In the genomic region with DNA sequence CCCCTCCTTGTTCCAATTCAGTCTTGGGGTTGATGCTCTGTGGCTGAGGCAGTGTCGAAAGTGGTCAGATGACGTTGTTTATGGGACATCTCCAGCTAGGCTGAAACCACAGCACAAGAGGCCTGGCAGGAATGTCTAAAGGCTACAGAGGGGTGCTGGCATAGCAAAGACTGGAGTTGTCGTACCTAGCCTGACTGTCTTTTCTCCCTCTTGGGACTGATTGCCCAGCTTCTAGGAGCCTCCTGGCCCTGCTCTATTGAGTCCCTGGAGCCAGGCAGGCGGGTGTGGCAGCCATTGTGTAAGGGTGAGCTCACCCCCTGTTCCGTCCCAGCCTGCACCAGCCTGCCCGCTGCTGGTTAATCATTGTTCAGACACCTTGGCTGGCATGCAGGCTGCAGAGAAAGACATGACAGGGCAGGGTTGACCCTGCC, we compare ENCODE assay signal across 7 mouse cellular contexts. TPM values are rescaled to one million over a fixed set of nuclear protein-coding genes. Genes with fewer than 3 reads are reported as not detected.
DNase-seq lines count a peak whose midpoint lies in the region; ATAC-seq and TF ChIP-seq lines count a peak whose summit lies in the region.

No protein-coding gene starts in this region.

- WGBS in kidney, embryonic 14.5 days = 53% methylated on average over 6 of the region's 6 CpGs
- 30% methylated on average over 6 of the region's 6 CpGs for WGBS in lung, postnatal 0 days
- WGBS in hindbrain, embryonic 12.5 days = 62% methylated on average over 6 of the region's 6 CpGs

- peak overlapping the region; percentile 47; the same call in 1 of the 2 replicates for H3K27ac ChIP-seq in kidney, embryonic 14.5 days (ENCODE audit: low read depth, low read length)
- H3K27ac ChIP-seq in lung, postnatal 0 days (ENCODE audit: low read length) = peak overlapping the region; percentile 94
- no peak overlapping the region for H3K27ac ChIP-seq in hindbrain, embryonic 12.5 days

- no peak overlapping the region for H3K9ac ChIP-seq in kidney, embryonic 14.5 days (ENCODE audit: low read depth, low read length)
- no peak overlapping the region for H3K9ac ChIP-seq in lung, postnatal 0 days (replicated peaks; ENCODE audit: low read depth)
- H3K9ac ChIP-seq in hindbrain, embryonic 12.5 days = no peak overlapping the region

- TF ChIP-seq EP300 in lung, postnatal 0 days (IDR thresholded peaks at IDR 0.05) = peak; percentile 57; the same call in 1 of the 2 replicates

- peak; percentile 67 for TF ChIP-seq CTCF in lung, postnatal 0 days (IDR thresholded peaks at IDR 0.05)

- H3K36me3 ChIP-seq in kidney, embryonic 14.5 days (ENCODE audit: control insufficient read depth, insufficient read depth, low read length) = no peaks in the 10 kb centered on the region
- no peaks in the 10 kb centered on the region for H3K36me3 ChIP-seq in lung, postnatal 0 days (ENCODE audit: insufficient read depth, low read length)
- no peaks in the 10 kb centered on the region for H3K36me3 ChIP-seq in hindbrain, embryonic 12.5 days

- peak; percentile 89 for ATAC-seq in kidney, embryonic 14.5 days (ENCODE audit: low FRiP score, low TSS enrichment)
- ATAC-seq in lung, postnatal 0 days = peak; percentile 79
- ATAC-seq in hindbrain, embryonic 12.5 days (ENCODE audit: low FRiP score) = no peak
- no peak for ATAC-seq in inflammation-experienced regulatory T-cells, adult 6 months

- peak; percentile 57 for DNase-seq in MN1 (ENCODE audit: low spot score)
- peak; percentile 12 for DNase-seq in brain, adult 2 months (ENCODE audit: low read depth, low spot score)
- peak; percentile 86 for DNase-seq in lung, postnatal 0 days (ENCODE audit: low spot score)
- DNase-seq in right cerebral cortex, postnatal 10 days (ENCODE audit: low spot score in 2 of 2) = no peak

- H3K4me2 ChIP-seq in kidney, embryonic 14.5 days (replicated peaks; ENCODE audit: low read depth, low read length) = no peak overlapping the region
- H3K4me2 ChIP-seq in lung, postnatal 0 days (replicated peaks; ENCODE audit: low read depth, low read length) = no peak overlapping the region
- H3K4me2 ChIP-seq in hindbrain, embryonic 12.5 days (replicated peaks) = no peak overlapping the region

- H3K27me3 ChIP-seq in kidney, embryonic 14.5 days (ENCODE audit: control insufficient read depth, insufficient read depth, low read length) = no peaks in the 10 kb centered on the region
- no peaks in the 10 kb centered on the region for H3K27me3 ChIP-seq in lung, postnatal 0 days (replicated peaks; ENCODE audit: insufficient read depth, low read length)
- H3K27me3 ChIP-seq in hindbrain, embryonic 12.5 days = no peaks in the 10 kb centered on the region

- H3K4me1 ChIP-seq in kidney, embryonic 14.5 days (ENCODE audit: control insufficient read depth, insufficient read depth, low read length) = peaks cover 18% of the 10 kb centered on the region
- peaks cover 4% of the 10 kb centered on the region; the same call in 1 of the 2 replicates for H3K4me1 ChIP-seq in lung, postnatal 0 days (ENCODE audit: insufficient read depth, low read depth, low read length)
- no peaks in the 10 kb centered on the region for H3K4me1 ChIP-seq in hindbrain, embryonic 12.5 days

- H3K9me3 ChIP-seq in kidney, embryonic 14.5 days (ENCODE audit: control insufficient read depth, low read length) = no peaks in the 10 kb centered on the region
- H3K9me3 ChIP-seq in lung, postnatal 0 days (ENCODE audit: low read length) = no peaks in the 10 kb centered on the region
- H3K9me3 ChIP-seq in hindbrain, embryonic 12.5 days (replicated peaks) = no peaks in the 10 kb centered on the region

- H3K4me3 ChIP-seq in kidney, embryonic 14.5 days (ENCODE audit: low read length) = no peak overlapping the region
- no peak overlapping the region for H3K4me3 ChIP-seq in lung, postnatal 0 days (ENCODE audit: low read depth, low read length)
- H3K4me3 ChIP-seq in hindbrain, embryonic 12.5 days = no peak overlapping the region

RNA-seq across cellular contexts. Expression of gene Sdc1, which starts 40.3 kb away (rescaled TPM):
- polyA plus RNA-seq in kidney, embryonic 14.5 days (2014; fragmentation: Nextera tagmentation; extraction: Ambion mirVana) = 41.9 and 57.3 TPM in 2 replicates
- 303 and 306 TPM in 2 replicates for polyA plus RNA-seq in lung, postnatal 0 days (2015; fragmentation: Nextera tagmentation; extraction: Ambion mirVana)
- polyA plus RNA-seq in hindbrain, embryonic 12.5 days (2016; fragmentation: Nextera tagmentation; extraction: Ambion mirVana) = 70.1 and 81.0 TPM in 2 replicates
- polyA plus RNA-seq in inflammation-experienced regulatory T-cells, adult 6 months (2017; shearing (Covaris generic)) = under 1 TPM in 2 of 3 experiments, not detected in 1; 0.30 to 0.74 TPM

Comparison
In these comparisons a context has a peak if more than half of its experiments do, and no peak if none do; other contexts are left out.
1. DNase-seq: peak in MN1 (single experiment), brain, adult 2 months (single experiment) and lung, postnatal 0 days (single experiment); none in right cerebral cortex, postnatal 10 days (0 of 2).
2. ATAC-seq: peak in kidney, embryonic 14.5 days (single experiment) and lung, postnatal 0 days (single experiment); none in hindbrain, embryonic 12.5 days (single experiment) and inflammation-experienced regulatory T-cells, adult 6 months (single experiment).
3. RNA of gene Sdc1, which starts 40.3 kb away (polyA plus RNA-seq): 303 to 306 TPM in lung, postnatal 0 days, 70.1 to 81.0 TPM in hindbrain, embryonic 12.5 days and 41.9 to 57.3 TPM in kidney, embryonic 14.5 days; 0.30 to 0.74 TPM in inflammation-experienced regulatory T-cells, adult 6 months; every median in the first group is over 10 times any median in the second.